Mouse (Mus musculus): Measurements from ENCODE around the gene Nphp4. TPM values are rescaled to one million over a fixed set of nuclear protein-coding genes. Genes with fewer than 3 reads are reported as not detected.

Gene Nphp4
- polyA plus RNA-seq, 1 experiment from 2014 or later, result 9.9 TPM

DNA sequence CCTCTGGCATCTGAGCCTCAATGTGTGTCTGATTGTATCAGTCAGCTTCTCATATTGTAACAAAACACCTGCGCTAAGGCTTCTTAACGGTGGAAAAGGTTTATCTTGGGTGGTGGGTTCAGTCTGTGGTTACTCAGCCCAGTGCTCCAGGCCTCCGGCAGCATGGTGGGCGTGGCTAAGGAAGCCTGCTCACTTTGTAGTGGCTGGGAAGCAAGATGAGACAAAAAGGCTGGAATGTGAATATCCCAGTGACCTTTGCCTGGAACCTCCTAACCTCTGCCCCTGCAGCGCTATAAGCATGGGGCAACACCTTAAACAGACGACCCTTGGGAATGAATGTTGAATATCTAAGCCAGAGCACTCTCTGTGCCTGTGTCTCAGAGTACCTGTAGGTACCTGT is 105.7 kb downstream of the Nphp4 start:
- no peaks in the 10 kb centered on the region for H3K27me3 ChIP-seq (ENCODE audit: insufficient read depth, poor library complexity, severe bottlenecking)
- peaks cover 12% of the 10 kb centered on the region; the same call in 1 of the 2 replicates for H3K4me1 ChIP-seq (replicated peaks)
- WGBS, result 36% methylated on average over 6 of the region's 6 CpGs
- no peaks in the 10 kb centered on the region for H3K36me3 ChIP-seq
- no peak overlapping the region for H3K27ac ChIP-seq
- no peak overlapping the region for H3K4me3 ChIP-seq
- no peaks in the 10 kb centered on the region for H3K9me3 ChIP-seq
- no peak for DNase-seq (ENCODE audit: low spot score)

- peaks cover 12% of the 10 kb centered on the region; the same call in 1 of the 2 replicates for H3K4me1 ChIP-seq (replicated peaks)
- no peak overlapping the region for H3K27ac ChIP-seq
- H3K9me3 ChIP-seq, result no peaks in the 10 kb centered on the region
- H3K27me3 ChIP-seq (ENCODE audit: insufficient read depth, poor library complexity, severe bottlenecking), result no peaks in the 10 kb centered on the region
- no peak for DNase-seq (ENCODE audit: low spot score)
- WGBS, result 73% methylated on average over 6 of the region's 6 CpGs
- no peak overlapping the region for H3K4me3 ChIP-seq
- H3K36me3 ChIP-seq, result no peaks in the 10 kb centered on the region
Measured at GRCm38 (mm10) chr4:152583616-152584015, 107.1 kb downstream of the Nphp4 start.

- 87% methylated on average over 15 of the region's 15 CpGs for WGBS
- Histone ChIP-seq H3K9me3 (no peaks in the 10 kb centered on the region), H3K4me1 (replicated peaks) (peaks cover 12% of the 10 kb centered on the region; the same call in 1 of the 2 replicates), H3K27me3 (ENCODE audit: insufficient read depth, poor library complexity, severe bottlenecking) (no peaks in the 10 kb centered on the region), H3K27ac (no peak overlapping the region), H3K36me3 (no peaks in the 10 kb centered on the region), H3K4me3 (no peak overlapping the region)
- no peak for DNase-seq (ENCODE audit: low spot score)
Measured at GRCm38 (mm10) chr4:152585526-152585925, 109.0 kb downstream of the Nphp4 start.

DNA sequence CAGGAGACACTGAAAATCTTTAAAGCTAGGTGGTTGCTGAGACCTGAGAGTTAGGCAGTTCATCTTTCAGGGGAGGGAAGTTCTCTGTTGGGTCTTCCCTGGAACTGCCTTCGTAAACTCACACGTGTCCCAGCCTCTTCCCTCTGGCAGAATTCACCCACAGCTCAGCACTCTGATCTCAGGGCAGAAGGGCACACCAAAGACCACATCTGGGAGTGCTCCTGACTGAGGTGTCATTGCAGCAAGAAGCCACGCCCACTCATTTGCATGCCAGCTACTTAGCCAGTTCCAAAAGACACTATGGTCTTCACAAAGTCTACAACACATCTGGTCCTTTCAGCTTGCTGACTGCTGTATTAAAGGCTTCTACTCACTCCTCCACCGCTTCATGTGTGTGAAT is 109.7 kb downstream of the Nphp4 start:
- WGBS, result 43% methylated on average over 4 of the region's 4 CpGs
- H3K36me3 ChIP-seq, result no peaks in the 10 kb centered on the region
- peaks cover 12% of the 10 kb centered on the region; the same call in 1 of the 2 replicates for H3K4me1 ChIP-seq (replicated peaks)
- DNase-seq (ENCODE audit: low spot score), result no peak
- no peak overlapping the region for H3K4me3 ChIP-seq
- H3K27ac ChIP-seq, result no peak overlapping the region
- H3K27me3 ChIP-seq (ENCODE audit: insufficient read depth, poor library complexity, severe bottlenecking), result no peaks in the 10 kb centered on the region
- no peaks in the 10 kb centered on the region for H3K9me3 ChIP-seq

GRCm38 (mm10) chr4:152604285-152604684 is 127.8 kb downstream of the Nphp4 start:
- Histone ChIP-seq H3K4me1 (replicated peaks) (peaks cover 21% of the 10 kb centered on the region; the same call in 1 of the 2 replicates), H3K4me3 (no peak overlapping the region), H3K9me3 (no peaks in the 10 kb centered on the region), H3K27ac (no peak overlapping the region), H3K36me3 (no peaks in the 10 kb centered on the region), H3K27me3 (ENCODE audit: insufficient read depth, poor library complexity, severe bottlenecking) (peaks cover 4% of the 10 kb centered on the region; the same call in 1 of the 2 replicates)
- DNase-seq (ENCODE audit: low spot score), result no peak
- WGBS, result 86% methylated on average over 5 of the region's 5 CpGs

DNA sequence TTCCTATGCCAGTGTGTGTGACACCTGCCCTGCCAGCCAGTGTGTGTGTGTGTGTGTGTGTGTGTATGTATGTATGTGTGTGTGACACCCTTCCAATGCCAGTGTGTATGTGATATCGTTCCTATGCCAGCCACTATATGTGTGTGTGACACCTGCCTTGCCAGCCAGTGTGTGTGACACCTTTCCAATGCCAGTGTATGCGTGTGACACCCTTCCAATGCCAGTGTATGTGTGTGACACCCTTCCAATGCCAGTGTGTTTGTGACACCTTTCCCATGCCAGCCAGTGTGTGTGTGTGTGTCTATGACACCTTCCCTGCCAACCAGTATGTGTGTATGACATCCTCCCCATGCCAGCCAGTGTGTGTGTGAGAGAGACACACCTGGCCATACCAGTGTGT is 132.7 kb downstream of the Nphp4 start:
- WGBS, result 92% methylated on average over 2 of the region's 2 CpGs
- no peak for DNase-seq (ENCODE audit: low spot score)
- no peaks in the 10 kb centered on the region for H3K9me3 ChIP-seq

GRCm38 (mm10) chr4:152610026-152610425 is 133.5 kb downstream of the Nphp4 start:
- Histone ChIP-seq H3K4me3 (no peak overlapping the region), H3K9me3 (no peaks in the 10 kb centered on the region), H3K27me3 (ENCODE audit: insufficient read depth, poor library complexity, severe bottlenecking) (peaks cover 4% of the 10 kb centered on the region; the same call in 1 of the 2 replicates), H3K36me3 (no peaks in the 10 kb centered on the region), H3K4me1 (replicated peaks) (peaks cover 12% of the 10 kb centered on the region; the same call in 1 of the 2 replicates), H3K27ac (no peak overlapping the region)
- WGBS, result 85% methylated on average over 9 of the region's 9 CpGs
- DNase-seq (ENCODE audit: low spot score), result no peak

More for the DNA sequence above, 132.7 kb downstream of the Nphp4 start:
- H3K4me1 ChIP-seq (replicated peaks), result peaks cover 12% of the 10 kb centered on the region; the same call in 1 of the 2 replicates
- no peaks in the 10 kb centered on the region for H3K36me3 ChIP-seq
- peaks cover 4% of the 10 kb centered on the region; the same call in 1 of the 2 replicates for H3K27me3 ChIP-seq (ENCODE audit: insufficient read depth, poor library complexity, severe bottlenecking)
- H3K4me3 ChIP-seq, result no peak overlapping the region
- no peak overlapping the region for H3K27ac ChIP-seq

Other genes starting within 250 kb of the Nphp4 start
- 7.0 and 7.9 TPM in 2 replicates for gene Gpr153, start 202.5 kb upstream of the Nphp4 start, polyA plus RNA-seq (2016; fragmentation: Nextera tagmentation; extraction: Ambion mirVana)
- 9.2 and 17.3 TPM in 2 replicates for gene Hes3, start 185.0 kb upstream of the Nphp4 start, polyA plus RNA-seq (2016; fragmentation: Nextera tagmentation; extraction: Ambion mirVana)
- 22.3 and 29.1 TPM in 2 replicates for gene Icmt, start 179.5 kb upstream of the Nphp4 start, polyA plus RNA-seq (2016; fragmentation: Nextera tagmentation; extraction: Ambion mirVana)
- gene Rnf207, start 157.7 kb upstream of the Nphp4 start, polyA plus RNA-seq (2016; fragmentation: Nextera tagmentation; extraction: Ambion mirVana), result 3.0 and 3.3 TPM in 2 replicates
- 276 and 327 TPM in 2 replicates for gene Rpl22, start 151.0 kb upstream of the Nphp4 start, polyA plus RNA-seq (2016; fragmentation: Nextera tagmentation; extraction: Ambion mirVana)
- gene Chd5, start 138.1 kb upstream of the Nphp4 start, polyA plus RNA-seq (2016; fragmentation: Nextera tagmentation; extraction: Ambion mirVana), result 0.09 and 0.10 TPM in 2 replicates
- gene Kcnab2, start 1.2 kb downstream of the Nphp4 start, polyA plus RNA-seq (2016; fragmentation: Nextera tagmentation; extraction: Ambion mirVana), result 11.6 and 16.0 TPM in 2 replicates

All from hindbrain, embryonic 10.5 days (tissue).